16 mouse cellular contexts compared by ENCODE assay signal in genomic region chr11:19299411-19299810, GRCm38 (mm10).
"Had no signal": no experiment of that assay in that cellular context is flagged by ENCODE, and none has a peak within 500 bp of the region (broad histone marks: within the 10 kb centered on the region; RNA-seq: fewer than 3 reads in every experiment).

No protein-coding gene starts in this region.

- H3K4me2 ChIP-seq: neural tube, embryonic 12.5 days; neural tube, embryonic 13.5 days; neural tube, embryonic 15.5 days; stomach, embryonic 15.5 days had no signal

- H3K9me3 ChIP-seq: neural tube, embryonic 12.5 days; neural tube, embryonic 13.5 days; neural tube, embryonic 15.5 days; stomach, embryonic 15.5 days had no signal

- H3K36me3 ChIP-seq: neural tube, embryonic 12.5 days; neural tube, embryonic 13.5 days; neural tube, embryonic 15.5 days; stomach, embryonic 15.5 days had no signal

- H3K4me1 ChIP-seq: neural tube, embryonic 12.5 days; neural tube, embryonic 15.5 days; stomach, embryonic 15.5 days had no signal

- H3K27ac ChIP-seq: neural tube, embryonic 12.5 days; neural tube, embryonic 13.5 days; neural tube, embryonic 15.5 days; stomach, embryonic 15.5 days; stomach, postnatal 0 days had no signal

- DNase-seq: right cerebral cortex, adult 18-20 months; right cerebral cortex, postnatal 14 days; right cerebral cortex, postnatal 25 days; right cerebral cortex, postnatal 4 days; spleen, adult 18-20 months; thymus, adult 18-20 months; thymus, adult 2 months; thymus, postnatal 14 days; thymus, postnatal 25 days; thymus, postnatal 36 days; thymus, postnatal 4 days had no signal

- H3K9ac ChIP-seq: neural tube, embryonic 12.5 days; neural tube, embryonic 13.5 days; neural tube, embryonic 15.5 days; stomach, embryonic 15.5 days had no signal

- H3K4me3 ChIP-seq: neural tube, embryonic 12.5 days; neural tube, embryonic 13.5 days; neural tube, embryonic 15.5 days; stomach, embryonic 15.5 days had no signal

- H3K27me3 ChIP-seq: neural tube, embryonic 12.5 days; neural tube, embryonic 13.5 days; neural tube, embryonic 15.5 days; stomach, embryonic 15.5 days had no signal
